Mouse (Mus musculus): ENCODE data around the gene Srd5a1. TPM values are rescaled to one million over a fixed set of nuclear protein-coding genes. Genes with fewer than 3 reads are reported as not detected.

Srd5a1 gene
- total and polyA plus RNA-seq, 3 experiments: 7.7 to 10.5 TPM; not detected in 1

- Histone ChIP-seq H3K36me3 (ENCODE audit: control insufficient read depth in 1 of 2, insufficient read depth in 2 of 2, low read length in 2 of 2) (no peaks in the 10 kb centered on the region), H3K27ac (ENCODE audit: control insufficient read depth, low read depth, low read length) (no peak overlapping the region), H3K9ac (ENCODE audit: control insufficient read depth, low read depth, low read length, poor library complexity, severe bottlenecking) (no peak overlapping the region), H3K4me3 (ENCODE audit: control insufficient read depth in 1 of 2, insufficient read depth in 1 of 2, low read depth in 2 of 2, low read length in 2 of 2) (no peak overlapping the region), H3K79me2 (ENCODE audit: control insufficient read depth, insufficient read depth, low read length, poor library complexity) (no peaks in the 10 kb centered on the region), H3K27me3 (ENCODE audit: control insufficient read depth in 1 of 2, insufficient read depth in 2 of 2, low read length in 2 of 2) (peaks cover 0 to 1% of the 10 kb centered on the region in 2 experiments; a peak in 1 of 4 replicates), H3K4me1 (ENCODE audit: control insufficient read depth in 1 of 2, insufficient read depth in 2 of 2, low read length in 2 of 2) (no peaks in the 10 kb centered on the region), H3K9me3 (replicated peaks; ENCODE audit: insufficient read depth, low read length) (no peaks in the 10 kb centered on the region)
- TF ChIP-seq CTCF (IDR thresholded peaks at IDR 0.05 in 2 of 3, conservative IDR thresholded peaks at IDR 0.05 in 1 of 3; ENCODE audit: control insufficient read depth in 1 of 3, insufficient read depth in 1 of 3, low read depth in 2 of 3, low read length in 3 of 3, poor library complexity in 1 of 3, severe bottlenecking in 1 of 3): peak in 1 of 3 experiments; percentile 25; a peak in 1 of 6 replicates
- no peak for TF ChIP-seq MAFK (IDR thresholded peaks at IDR 0.05; ENCODE audit: borderline replicate concordance, low read depth, low read length)
- TF ChIP-seq RAD21 (IDR thresholded peaks at IDR 0.05; ENCODE audit: low read depth, low read length): peak; percentile 31
- no peak for DNase-seq (ENCODE audit: low read depth, low spot score)
These were observed 61.3 kb downstream of the Srd5a1 start for GRCm38 (mm10) chr13:69549980-69550379.

DNA sequence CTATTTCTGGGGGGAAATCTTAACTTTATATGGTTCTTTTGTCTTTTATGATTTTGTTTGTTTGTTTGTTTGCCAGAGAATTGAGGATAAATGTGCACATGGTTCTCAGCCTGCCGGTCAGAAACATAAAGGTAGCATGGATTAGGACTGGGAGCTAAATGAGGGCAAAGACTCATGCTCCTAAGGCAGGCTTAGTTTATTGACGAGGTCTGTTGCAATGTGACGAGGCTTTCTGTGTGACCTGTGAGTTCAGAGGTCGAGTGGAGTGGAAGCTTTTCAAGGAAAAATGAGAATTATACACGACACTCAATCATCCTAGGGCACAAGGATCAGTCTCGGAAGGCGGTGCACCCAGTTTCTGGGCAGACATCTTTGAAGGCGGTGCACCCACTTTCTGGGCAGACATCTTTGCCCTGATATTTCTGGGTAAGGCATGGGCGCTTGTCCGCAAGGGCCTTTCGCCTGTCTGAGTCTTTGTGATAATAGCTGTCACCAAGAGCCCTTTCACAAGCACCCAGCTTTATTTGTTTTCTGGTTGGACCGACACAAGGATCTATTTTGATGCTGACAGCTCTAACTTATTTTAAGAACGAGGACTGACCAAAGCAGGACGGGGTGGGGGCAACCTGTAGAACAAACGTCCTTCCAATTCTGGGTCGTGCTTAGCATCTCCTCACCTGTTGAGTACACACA, 63.6 kb downstream of the Srd5a1 start:
- TF ChIP-seq JUND (IDR thresholded peaks at IDR 0.05; ENCODE audit: low read depth, low read length) (no peak), E2F4 (IDR thresholded peaks at IDR 0.05; ENCODE audit: borderline replicate concordance, low read depth, low read length) (no peak), ZC3H11A (IDR thresholded peaks at IDR 0.05; ENCODE audit: low read depth, low read length) (no peak), ZMIZ1 (IDR thresholded peaks at IDR 0.05; ENCODE audit: low read depth, low read length) (no peak), USF2 (IDR thresholded peaks at IDR 0.05; ENCODE audit: borderline replicate concordance in 1 of 2, insufficient read depth in 1 of 2, low read depth in 1 of 2, low read length in 2 of 2) (no peak), MAFK (IDR thresholded peaks at IDR 0.05; ENCODE audit: borderline replicate concordance, low read depth, low read length) (no peak), POLR2A (IDR thresholded peaks at IDR 0.05; ENCODE audit: control insufficient read depth in 1 of 2, insufficient read depth in 1 of 2, low read depth in 1 of 2, low read length in 2 of 2, poor library complexity in 1 of 2) (no peak), CHD2 (IDR thresholded peaks at IDR 0.05; ENCODE audit: low read length) (no peak), ZNF384 (IDR thresholded peaks at IDR 0.05; ENCODE audit: low read depth, low read length) (no peak), ZKSCAN1 (IDR thresholded peaks at IDR 0.05; ENCODE audit: low read depth, low read length) (no peak), CTCF (IDR thresholded peaks at IDR 0.05 in 2 of 3, conservative IDR thresholded peaks at IDR 0.05 in 1 of 3; ENCODE audit: control insufficient read depth in 1 of 3, insufficient read depth in 1 of 3, low read depth in 2 of 3, low read length in 3 of 3, poor library complexity in 1 of 3, severe bottlenecking in 1 of 3) (no peak)
- H3K4me1 ChIP-seq (ENCODE audit: control insufficient read depth in 1 of 2, insufficient read depth in 2 of 2, low read length in 2 of 2): no peaks in the 10 kb centered on the region
- no peaks in the 10 kb centered on the region for H3K36me3 ChIP-seq (ENCODE audit: control insufficient read depth in 1 of 2, insufficient read depth in 2 of 2, low read length in 2 of 2)
- H3K79me2 ChIP-seq (ENCODE audit: control insufficient read depth, insufficient read depth, low read length, poor library complexity): no peaks in the 10 kb centered on the region
- no peaks in the 10 kb centered on the region for H3K9me3 ChIP-seq (replicated peaks; ENCODE audit: insufficient read depth, low read length)
- no peak overlapping the region for H3K27ac ChIP-seq (ENCODE audit: control insufficient read depth, low read depth, low read length)
- H3K4me3 ChIP-seq (ENCODE audit: control insufficient read depth in 1 of 2, insufficient read depth in 1 of 2, low read depth in 2 of 2, low read length in 2 of 2): no peak overlapping the region
- peaks cover 0 to 1% of the 10 kb centered on the region in 2 experiments; a peak in 1 of 4 replicates for H3K27me3 ChIP-seq (ENCODE audit: control insufficient read depth in 1 of 2, insufficient read depth in 2 of 2, low read length in 2 of 2)
- DNase-seq (ENCODE audit: low read depth, low spot score): no peak
- H3K9ac ChIP-seq (ENCODE audit: control insufficient read depth, low read depth, low read length, poor library complexity, severe bottlenecking): no peak overlapping the region

GRCm38 (mm10) chr13:69545019-69545418, 66.2 kb downstream of the Srd5a1 start:
- DNase-seq (ENCODE audit: low read depth, low spot score): peak; percentile 71
- H3K9me3 ChIP-seq (replicated peaks; ENCODE audit: insufficient read depth, low read length): no peaks in the 10 kb centered on the region
- H3K4me3 ChIP-seq (ENCODE audit: control insufficient read depth in 1 of 2, insufficient read depth in 1 of 2, low read depth in 2 of 2, low read length in 2 of 2): no peak overlapping the region
- H3K36me3 ChIP-seq (ENCODE audit: control insufficient read depth in 1 of 2, insufficient read depth in 2 of 2, low read length in 2 of 2): no peaks in the 10 kb centered on the region; a peak in 1 of 4 replicates
- H3K27ac ChIP-seq (ENCODE audit: control insufficient read depth, low read depth, low read length): no peak overlapping the region
- H3K27me3 ChIP-seq (ENCODE audit: control insufficient read depth in 1 of 2, insufficient read depth in 2 of 2, low read length in 2 of 2): peaks cover 0 to 1% of the 10 kb centered on the region in 2 experiments; a peak in 1 of 4 replicates
- H3K9ac ChIP-seq (ENCODE audit: control insufficient read depth, low read depth, low read length, poor library complexity, severe bottlenecking): no peak overlapping the region
- no peaks in the 10 kb centered on the region for H3K79me2 ChIP-seq (ENCODE audit: control insufficient read depth, insufficient read depth, low read length, poor library complexity)
- no peaks in the 10 kb centered on the region for H3K4me1 ChIP-seq (ENCODE audit: control insufficient read depth in 1 of 2, insufficient read depth in 2 of 2, low read length in 2 of 2)
- no peak for TF ChIP-seq GATA1 (IDR thresholded peaks at IDR 0.05; ENCODE audit: low read depth, low read length)
- no peak for TF ChIP-seq GABPA (IDR thresholded peaks at IDR 0.05; ENCODE audit: low read depth, low read length)
- no peak for TF ChIP-seq USF1 (IDR thresholded peaks at IDR 0.05; ENCODE audit: low read depth, low read length)
- peak; percentile 34 for TF ChIP-seq RAD21 (IDR thresholded peaks at IDR 0.05; ENCODE audit: low read depth, low read length)
- TF ChIP-seq CTCF (IDR thresholded peaks at IDR 0.05 in 2 of 3, conservative IDR thresholded peaks at IDR 0.05 in 1 of 3; ENCODE audit: control insufficient read depth in 1 of 3, insufficient read depth in 1 of 3, low read depth in 2 of 3, low read length in 3 of 3, poor library complexity in 1 of 3, severe bottlenecking in 1 of 3): peak; percentile 60 to 73 (median 62)
- TF ChIP-seq KAT2A (conservative IDR thresholded peaks at IDR 0.05; ENCODE audit: low read depth, low read length): no peak
- TF ChIP-seq POLR2AphosphoS5 (IDR thresholded peaks at IDR 0.05; ENCODE audit: borderline replicate concordance, low read depth, low read length): no peak
- TF ChIP-seq SIN3A (IDR thresholded peaks at IDR 0.05; ENCODE audit: low read length): no peak
- peak; percentile 49 for TF ChIP-seq SMC3 (IDR thresholded peaks at IDR 0.05; ENCODE audit: low read depth, low read length)
- no peak for TF ChIP-seq EP300 (IDR thresholded peaks at IDR 0.05; ENCODE audit: low read depth in 1 of 2, low read length in 2 of 2)
- no peak for TF ChIP-seq MYB (IDR thresholded peaks at IDR 0.05; ENCODE audit: low read depth, low read length)
- TF ChIP-seq HCFC1 (IDR thresholded peaks at IDR 0.05; ENCODE audit: low read depth, low read length): no peak
- no peak for TF ChIP-seq JUND (IDR thresholded peaks at IDR 0.05; ENCODE audit: low read depth, low read length)
- no peak for TF ChIP-seq BHLHE40 (IDR thresholded peaks at IDR 0.05; ENCODE audit: borderline replicate concordance, low read depth, low read length)
- TF ChIP-seq NELFE (IDR thresholded peaks at IDR 0.05; ENCODE audit: low read depth, low read length): no peak
